Mouse (Mus musculus) spleen, embryonic (tissue): ENCODE measurements around the gene C8g.

Experiments
- CTCF ChIA-PET: fragments of 350-600 bp; sonication (Branson Sonifier 250); formaldehyde crosslinking; loops from one replicate; lab custom pipeline; 2022; lab: Charles Lee

Gene C8g

GRCm38 (mm10) chr2:25501593-25502486, at the start of gene C8g:
Gene C8g, minus strand, starts transcription at chr2:25501719.
- CTCF ChIA-PET: no interaction called here

GRCm38 (mm10) chr2:25551186-25551585, 49.7 kb upstream of the C8g start:
- CTCF ChIA-PET: interaction anchor here (0.6 kb wide), 1 partner anchor 66 kb away, joined by 3 read pairs; no protein-coding TSS in a partner anchor

- CTCF ChIA-PET: interaction anchor here (0.6 kb wide), 1 partner anchor 23 kb away, joined by 5 read pairs; no protein-coding TSS in a partner anchor
These were observed 47.8 kb upstream of the C8g start for GRCm38 (mm10) chr2:25549021-25549991.

GRCm38 (mm10) chr2:25546811-25547491, 45.4 kb upstream of the C8g start, which contains the start of gene Traf2:
Gene Traf2, minus strand, starts transcription at chr2:25546940.
- CTCF ChIA-PET: interaction anchor here (0.6 to 1.6 kb wide), 6 partner anchors 10 to 49 kb away, joined by 3 to 21 read pairs (median 3); no protein-coding TSS in a partner anchor

GRCm38 (mm10) chr2:25545996-25546810, 44.7 kb upstream of the C8g start:
- CTCF ChIA-PET: interaction anchor here (0.7 to 1.6 kb wide), 2 partner anchors 11 to 32 kb away, joined by 7 to 21 read pairs; no protein-coding TSS in a partner anchor

GRCm38 (mm10) chr2:25541644-25542367, 40.3 kb upstream of the C8g start:
- CTCF ChIA-PET: no interaction called here

GRCm38 (mm10) chr2:25540541-25540948, 39.0 kb upstream of the C8g start:
- CTCF ChIA-PET: interaction anchor here (0.6 kb wide), 1 partner anchor 21 kb away, joined by 4 read pairs; no protein-coding TSS in a partner anchor

GRCm38 (mm10) chr2:25536531-25536930, 35.0 kb upstream of the C8g start:
- CTCF ChIA-PET: no interaction called here

GRCm38 (mm10) chr2:25534866-25535182, 33.3 kb upstream of the C8g start:
- CTCF ChIA-PET: interaction anchor here (0.6 to 0.7 kb wide), 3 partner anchors 11 to 275 kb away, joined by 3 read pairs; no protein-coding TSS in a partner anchor

GRCm38 (mm10) chr2:25534178-25534865, 32.8 kb upstream of the C8g start:
- CTCF ChIA-PET: interaction anchor here (1.3 kb wide), 1 partner anchor 13 kb away, joined by 3 read pairs; the partner anchor contains the start of gene Traf2

GRCm38 (mm10) chr2:25533707-25534106, 32.2 kb upstream of the C8g start:
- CTCF ChIA-PET: interaction anchor here (0.8 to 1.3 kb wide), 2 partner anchors 13 to 47 kb away, joined by 3 read pairs; partner anchors contain the start of gene Traf2

GRCm38 (mm10) chr2:25526510-25527302, 25.2 kb upstream of the C8g start:
- CTCF ChIA-PET: interaction anchor here (0.6 kb wide), 1 partner anchor 12 kb away, joined by 3 read pairs; no protein-coding TSS in a partner anchor

- CTCF ChIA-PET: no interaction called here
These were observed 8.4 kb upstream of the C8g start for GRCm38 (mm10) chr2:25509912-25510311.

- CTCF ChIA-PET: interaction anchor here (0.6 kb wide), 1 partner anchor 37 kb away, joined by 10 read pairs; no protein-coding TSS in a partner anchor
These were observed 5.4 kb upstream of the C8g start for GRCm38 (mm10) chr2:25506964-25507363.

GRCm38 (mm10) chr2:25505860-25506259, 4.3 kb upstream of the C8g start:
- CTCF ChIA-PET: no interaction called here

- CTCF ChIA-PET: no interaction called here
These were observed 3.5 kb upstream of the C8g start for GRCm38 (mm10) chr2:25505000-25505399.

- CTCF ChIA-PET: no interaction called here
These were observed 3.0 kb upstream of the C8g start for GRCm38 (mm10) chr2:25504538-25504937.

- CTCF ChIA-PET: no interaction called here
These were observed 1.2 kb upstream of the C8g start for GRCm38 (mm10) chr2:25502726-25503125.
